Mouse (Mus musculus) CD8-positive naive resting alpha-beta T cell, adult 2 months (primary cell): Measurements from ENCODE around the gene Ube2f.

Experiments used
- DNase-seq, 2 experiments: peaks; one replicate each; pipeline ENCODE4 v3.0.0; 2022; ENCODE audit warnings: low read depth in 2 of 2, low spot score in 2 of 2

Gene Ube2f

GRCm38 (mm10) chr1:91295544-91295943 is 45.4 kb downstream of the Ube2f start:
- no peak for DNase-seq

- DNase-seq: peak; percentile 89
Measured at GRCm38 (mm10) chr1:91297799-91298744, 48.0 kb downstream of the Ube2f start, which contains the start of gene Scly. Scly (plus strand) TSS chr1:91298338.

- DNase-seq: no peak
Measured at GRCm38 (mm10) chr1:91299026-91299706, 49.1 kb downstream of the Ube2f start.

- no peak for DNase-seq
Measured at GRCm38 (mm10) chr1:91299707-91300426, 49.8 kb downstream of the Ube2f start.

GRCm38 (mm10) chr1:91301206-91301920 is 51.3 kb downstream of the Ube2f start:
- DNase-seq: no peak

GRCm38 (mm10) chr1:91302021-91302420 is 51.9 kb downstream of the Ube2f start:
- DNase-seq: no peak

GRCm38 (mm10) chr1:91304621-91305020 is 54.5 kb downstream of the Ube2f start:
- DNase-seq: no peak

GRCm38 (mm10) chr1:91309366-91310085 is 59.4 kb downstream of the Ube2f start:
- DNase-seq: no peak

- DNase-seq: no peak
Measured at GRCm38 (mm10) chr1:91312273-91312672, 62.2 kb downstream of the Ube2f start.

GRCm38 (mm10) chr1:91313251-91313650 is 63.1 kb downstream of the Ube2f start:
- no peak for DNase-seq

GRCm38 (mm10) chr1:91317656-91318055 is 67.6 kb downstream of the Ube2f start:
- no peak for DNase-seq

GRCm38 (mm10) chr1:91321760-91322438 is 71.8 kb downstream of the Ube2f start, which contains the start of gene Espnl:
Espnl (plus strand) TSS chr1:91322075.
- DNase-seq: no peak

- no peak for DNase-seq
Measured at GRCm38 (mm10) chr1:91324646-91325045, 74.5 kb downstream of the Ube2f start.

- no peak for DNase-seq
Measured at GRCm38 (mm10) chr1:91325488-91326042, 75.5 kb downstream of the Ube2f start.

- DNase-seq: no peak
Measured at GRCm38 (mm10) chr1:91332102-91332501, 82.0 kb downstream of the Ube2f start.

- no peak for DNase-seq
Measured at GRCm38 (mm10) chr1:91333582-91333981, 83.5 kb downstream of the Ube2f start.

- no peak for DNase-seq
Measured at GRCm38 (mm10) chr1:91337355-91337754, 87.3 kb downstream of the Ube2f start.
